Mouse (Mus musculus): ENCODE measurements around the gene Mical3. TPM values are rescaled to one million over a fixed set of nuclear protein-coding genes. Genes with fewer than 3 reads are reported as not detected.

The Mical3 gene
- polyA plus RNA-seq (2012; rRNA removed), result 31.2 and 57.5 TPM in 2 replicates

GRCm38 (mm10) chr6:121130773-121131172 lies at the start of gene Mical3:
Gene Mical3 (minus strand): TSS chr6:121130999.
- TF ChIP-seq POLR2A (IDR thresholded peaks at IDR 0.05; ENCODE audit: borderline replicate concordance, extremely low read depth, insufficient read depth, insufficient read length, poor library complexity, severe bottlenecking), result peak; percentile 43; the same call in 1 of the 2 replicates
- peak; percentile 46; the same call in 1 of the 2 replicates for TF ChIP-seq CTCF (IDR thresholded peaks at IDR 0.05; ENCODE audit: borderline replicate concordance, extremely low read depth, insufficient read depth, insufficient read length)
- DNase-seq (ENCODE audit: low read depth), result peak; percentile 91

GRCm38 (mm10) chr6:121179846-121180245 lies 49.0 kb upstream of the Mical3 start:
- TF ChIP-seq CTCF (IDR thresholded peaks at IDR 0.05; ENCODE audit: borderline replicate concordance, extremely low read depth, insufficient read depth, insufficient read length), result no peak
- no peak for TF ChIP-seq POLR2A (IDR thresholded peaks at IDR 0.05; ENCODE audit: borderline replicate concordance, extremely low read depth, insufficient read depth, insufficient read length, poor library complexity, severe bottlenecking)
- no peak for DNase-seq (ENCODE audit: low read depth)

GRCm38 (mm10) chr6:121178700-121179358 lies 48.0 kb upstream of the Mical3 start:
- TF ChIP-seq CTCF (IDR thresholded peaks at IDR 0.05; ENCODE audit: borderline replicate concordance, extremely low read depth, insufficient read depth, insufficient read length) (peak; percentile 65), POLR2A (IDR thresholded peaks at IDR 0.05; ENCODE audit: borderline replicate concordance, extremely low read depth, insufficient read depth, insufficient read length, poor library complexity, severe bottlenecking) (no peak)
- DNase-seq (ENCODE audit: low read depth), result peak; percentile 83

- DNase-seq (ENCODE audit: low read depth), result no peak
Measured at GRCm38 (mm10) chr6:121177118-121177708, 46.4 kb upstream of the Mical3 start.

GRCm38 (mm10) chr6:121176731-121177098 lies 45.9 kb upstream of the Mical3 start:
- no peak for DNase-seq (ENCODE audit: low read depth)
- TF ChIP-seq CTCF (IDR thresholded peaks at IDR 0.05; ENCODE audit: borderline replicate concordance, extremely low read depth, insufficient read depth, insufficient read length) (no peak), POLR2A (IDR thresholded peaks at IDR 0.05; ENCODE audit: borderline replicate concordance, extremely low read depth, insufficient read depth, insufficient read length, poor library complexity, severe bottlenecking) (no peak)

More at GRCm38 (mm10) chr6:121177118-121177708, 46.4 kb upstream of the Mical3 start:
- TF ChIP-seq POLR2A (IDR thresholded peaks at IDR 0.05; ENCODE audit: borderline replicate concordance, extremely low read depth, insufficient read depth, insufficient read length, poor library complexity, severe bottlenecking) (no peak), CTCF (IDR thresholded peaks at IDR 0.05; ENCODE audit: borderline replicate concordance, extremely low read depth, insufficient read depth, insufficient read length) (no peak)

GRCm38 (mm10) chr6:121176011-121176730 lies 45.4 kb upstream of the Mical3 start:
- TF ChIP-seq CTCF (IDR thresholded peaks at IDR 0.05; ENCODE audit: borderline replicate concordance, extremely low read depth, insufficient read depth, insufficient read length) (no peak), POLR2A (IDR thresholded peaks at IDR 0.05; ENCODE audit: borderline replicate concordance, extremely low read depth, insufficient read depth, insufficient read length, poor library complexity, severe bottlenecking) (no peak)
- DNase-seq (ENCODE audit: low read depth), result peak; percentile 28

GRCm38 (mm10) chr6:121174761-121175160 lies 44.0 kb upstream of the Mical3 start:
- TF ChIP-seq POLR2A (IDR thresholded peaks at IDR 0.05; ENCODE audit: borderline replicate concordance, extremely low read depth, insufficient read depth, insufficient read length, poor library complexity, severe bottlenecking) (no peak), CTCF (IDR thresholded peaks at IDR 0.05; ENCODE audit: borderline replicate concordance, extremely low read depth, insufficient read depth, insufficient read length) (no peak)
- no peak for DNase-seq (ENCODE audit: low read depth)

GRCm38 (mm10) chr6:121173471-121173870 lies 42.7 kb upstream of the Mical3 start:
- TF ChIP-seq POLR2A (IDR thresholded peaks at IDR 0.05; ENCODE audit: borderline replicate concordance, extremely low read depth, insufficient read depth, insufficient read length, poor library complexity, severe bottlenecking), result no peak
- no peak for TF ChIP-seq CTCF (IDR thresholded peaks at IDR 0.05; ENCODE audit: borderline replicate concordance, extremely low read depth, insufficient read depth, insufficient read length)

GRCm38 (mm10) chr6:121171102-121171501 lies 40.3 kb upstream of the Mical3 start:
- no peak for DNase-seq (ENCODE audit: low read depth)
- TF ChIP-seq POLR2A (IDR thresholded peaks at IDR 0.05; ENCODE audit: borderline replicate concordance, extremely low read depth, insufficient read depth, insufficient read length, poor library complexity, severe bottlenecking) (no peak), CTCF (IDR thresholded peaks at IDR 0.05; ENCODE audit: borderline replicate concordance, extremely low read depth, insufficient read depth, insufficient read length) (no peak)

More at GRCm38 (mm10) chr6:121173471-121173870, 42.7 kb upstream of the Mical3 start:
- DNase-seq (ENCODE audit: low read depth), result no peak

- TF ChIP-seq CTCF (IDR thresholded peaks at IDR 0.05; ENCODE audit: borderline replicate concordance, extremely low read depth, insufficient read depth, insufficient read length) (no peak), POLR2A (IDR thresholded peaks at IDR 0.05; ENCODE audit: borderline replicate concordance, extremely low read depth, insufficient read depth, insufficient read length, poor library complexity, severe bottlenecking) (no peak)
- no peak for DNase-seq (ENCODE audit: low read depth)
Measured at GRCm38 (mm10) chr6:121167381-121167975, 36.7 kb upstream of the Mical3 start.

GRCm38 (mm10) chr6:121166098-121166552 lies 35.3 kb upstream of the Mical3 start:
- peak; percentile 35 for DNase-seq (ENCODE audit: low read depth)
- TF ChIP-seq POLR2A (IDR thresholded peaks at IDR 0.05; ENCODE audit: borderline replicate concordance, extremely low read depth, insufficient read depth, insufficient read length, poor library complexity, severe bottlenecking), result no peak
- no peak for TF ChIP-seq CTCF (IDR thresholded peaks at IDR 0.05; ENCODE audit: borderline replicate concordance, extremely low read depth, insufficient read depth, insufficient read length)

Measured in brain, embryonic 14.5 days (tissue).